Mouse (Mus musculus) heart, postnatal 14 days (tissue): ENCODE measurements around the gene Zfp746. TPM values are rescaled to one million over a fixed set of nuclear protein-coding genes. Genes with fewer than 3 reads are reported as not detected.
"Not testable (repeated sequence)": the region's sequence is repeated elsewhere in the genome, so short reads cannot be mapped to it uniquely, and the experiment has no call there.

ENCODE experiments used
- DNase-seq, 2 experiments: peaks; one replicate each; pipeline ENCODE4 v3.0.0; 2021 to 2022
- intact Hi-C: fragments of 180-260 bp; cut with DNase I; formaldehyde crosslinking; loops from one replicate; pipeline ENCODE4 v1.15.1; 2025
- long read RNA-seq, 2 experiments: library from polyadenylated mRNA; stranded (forward); transcript quantifications; one replicate each; pipeline ENCODE4 v2.0.0; 2021
- total RNA-seq, 2 experiments: library from RNA; stranded (reverse); gene quantifications; 2 replicates each; pipeline ENCODE4 v1.2.3; 2021

Gene Zfp746
- total RNA-seq, result 10 to 100 TPM; 13.9 to 15.1 TPM
- long read RNA-seq, experiment 1, transcript Zfp746-201 (7 exons, 3,651 nt), result major isoform, 9 of 38 reads
- long read RNA-seq, experiment 1, transcript Zfp746-203 (7 exons, 3,648 nt), result major isoform, 9 of 38 reads
- long read RNA-seq, experiment 1, partial matches to known transcripts, result 0 of 38 reads
- long read RNA-seq, experiment 1, other reads (novel, unspliced or antisense), result 20 of 38 reads
- long read RNA-seq, experiment 2, transcript Zfp746-203 (7 exons, 3,648 nt), result major isoform, 14 of 38 reads
- long read RNA-seq, experiment 2, transcript Zfp746-201 (7 exons, 3,651 nt), result minor isoform, 10 of 38 reads
- long read RNA-seq, experiment 2, partial matches to known transcripts, result 2 of 38 reads
- long read RNA-seq, experiment 2, other reads (novel, unspliced or antisense), result 12 of 38 reads

DNA sequence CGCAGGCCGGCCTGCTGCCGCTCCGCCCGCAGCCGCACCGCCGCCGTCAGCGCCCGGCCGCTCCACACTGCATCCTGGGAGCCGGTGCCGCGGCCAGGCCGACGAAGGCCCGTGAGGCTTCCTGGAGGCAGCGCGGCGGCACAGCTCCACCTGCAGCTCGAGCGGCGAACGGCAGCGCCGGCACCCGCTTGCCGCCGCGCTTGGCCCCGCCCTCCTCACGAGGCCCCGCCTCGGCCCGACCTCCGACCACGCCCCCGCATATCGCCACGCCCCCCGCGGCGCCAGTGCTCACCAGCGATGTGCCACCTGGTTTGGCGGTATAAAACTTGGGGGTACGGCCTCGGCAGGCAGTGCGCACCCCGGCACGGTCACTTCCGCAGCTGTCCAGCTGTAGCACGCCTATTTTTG is at the start of gene Zfp746:
Gene Zfp746 (minus strand): TSS at position 123 of the 408 bp plus-strand sequence.
- intact Hi-C loops, result loop anchor here (1.0 to 5.0 kb wide), 2 partner anchors 39 to 165 kb away; partner anchors contain the start of gene Zfp777
- DNase-seq, result peak; percentile 97

- DNase-seq, result peak; percentile 0 to 3
- intact Hi-C loops, result not testable (repeated sequence)
These were observed 34.7 kb upstream of the Zfp746 start for GRCm38 (mm10) chr6:48121092-48121491.

DNA sequence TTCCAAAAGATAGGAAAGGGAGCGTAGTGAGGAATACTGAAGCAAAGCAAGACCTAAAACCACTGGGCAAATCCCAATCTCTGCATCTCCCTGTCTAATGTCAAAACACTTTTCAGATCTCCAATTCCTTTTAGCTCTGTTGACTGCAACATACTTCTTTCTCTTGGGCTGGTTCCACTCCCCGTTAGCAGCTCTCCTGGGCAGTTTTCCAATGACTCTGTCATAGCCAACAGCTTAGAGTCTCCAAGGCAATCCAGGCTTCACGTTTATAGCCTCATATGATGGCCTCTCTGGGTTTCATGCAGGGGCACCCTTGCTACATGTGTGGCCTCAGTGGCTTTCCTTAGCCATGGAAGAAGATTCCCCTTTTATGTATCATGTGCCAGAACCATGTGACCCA is 29.6 kb upstream of the Zfp746 start:
- peak in 1 of 2 experiments; percentile 8 for DNase-seq
- intact Hi-C loops, result no loop called here

GRCm38 (mm10) chr6:48086957-48087715 is 743 bp upstream of the Zfp746 start:
- intact Hi-C loops, result loop anchor here (1.0 to 5.0 kb wide), 2 partner anchors 40 to 166 kb away; partner anchors contain the start of gene Zfp777
- no peak for DNase-seq

- intact Hi-C loops, result loop anchor here (1.0 to 5.0 kb wide), 2 partner anchors 38 to 164 kb away; partner anchors contain the start of gene Zfp777
- peak; percentile 71 to 72 for DNase-seq
These were observed 630 bp downstream of the Zfp746 start for GRCm38 (mm10) chr6:48085521-48086404.

- DNase-seq, result no peak
- intact Hi-C loops, result no loop called here
These were observed 2.6 kb downstream of the Zfp746 start for GRCm38 (mm10) chr6:48083733-48084191.

DNA sequence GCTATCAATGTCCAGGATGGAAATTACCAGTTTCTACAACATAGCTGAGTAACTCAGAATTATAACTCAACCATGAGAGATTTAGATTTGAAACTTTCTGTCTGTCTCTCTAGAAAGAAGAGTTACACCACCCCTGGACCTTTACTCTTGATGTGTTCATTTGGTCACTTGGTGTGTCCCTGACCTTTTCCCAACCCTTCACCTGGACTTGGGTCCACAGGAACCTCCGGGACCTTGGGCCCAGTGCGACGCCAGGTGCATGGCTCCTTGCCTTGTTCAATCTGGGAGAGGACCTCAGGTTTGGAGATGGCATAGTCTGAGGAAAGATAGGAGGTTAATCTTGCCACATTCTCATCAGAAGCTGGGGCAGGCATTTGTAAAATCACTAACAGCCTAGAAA is 4.4 kb downstream of the Zfp746 start:
- DNase-seq, result no peak
- intact Hi-C loops, result no loop called here

DNA sequence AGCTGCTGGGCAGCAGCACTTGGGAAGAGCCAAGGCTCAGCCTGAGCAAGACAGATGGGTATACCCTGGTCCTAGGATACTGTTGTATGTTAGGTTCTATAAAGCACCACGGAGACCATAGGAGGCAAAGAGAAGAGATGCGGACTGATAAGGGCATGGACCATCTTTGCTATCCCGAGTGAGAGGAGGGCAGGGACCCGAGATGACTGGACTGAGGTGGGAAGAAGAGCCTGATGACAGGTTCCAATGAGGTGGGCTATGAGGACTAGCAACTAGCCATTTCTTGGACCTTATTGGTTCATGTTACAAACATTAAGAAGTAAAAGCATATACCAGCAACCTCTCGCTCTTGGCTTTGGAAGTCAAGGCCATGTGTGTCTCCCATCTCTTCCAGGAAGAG is 5.4 kb downstream of the Zfp746 start:
- intact Hi-C loops, result no loop called here
- no peak for DNase-seq

DNA sequence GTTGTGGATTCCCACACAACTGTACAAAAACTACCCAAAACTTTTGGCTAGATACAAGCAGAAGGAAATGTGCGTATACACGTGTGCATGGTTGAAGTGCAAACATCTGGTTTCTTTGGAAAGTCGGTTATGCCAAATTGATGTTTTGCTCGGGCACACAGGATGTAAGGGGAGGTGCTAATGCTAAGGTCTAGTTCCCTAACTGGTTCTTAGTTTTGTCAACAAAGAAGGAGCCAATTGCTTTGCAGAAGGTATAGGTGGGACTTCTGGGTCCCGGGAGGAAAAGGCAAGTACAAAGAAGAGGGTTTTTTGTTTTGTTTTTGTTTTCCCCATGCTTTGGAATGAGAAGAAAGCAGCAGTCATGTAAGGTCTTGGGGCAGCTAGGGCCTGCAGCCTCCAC is 13.1 kb downstream of the Zfp746 start:
- intact Hi-C loops, result no loop called here
- no peak for DNase-seq

GRCm38 (mm10) chr6:48067492-48067891 is 18.9 kb downstream of the Zfp746 start:
- no peak for DNase-seq
- intact Hi-C loops, result no loop called here

- intact Hi-C loops, result no loop called here
These were observed 20.8 kb downstream of the Zfp746 start for GRCm38 (mm10) chr6:48065587-48066075.

GRCm38 (mm10) chr6:48064451-48064850 is 21.9 kb downstream of the Zfp746 start:
- no peak for DNase-seq
- intact Hi-C loops, result no loop called here

More at GRCm38 (mm10) chr6:48065587-48066075, 20.8 kb downstream of the Zfp746 start:
- DNase-seq, result no peak

GRCm38 (mm10) chr6:48063940-48064339 is 22.5 kb downstream of the Zfp746 start:
- DNase-seq, result no peak
- intact Hi-C loops, result no loop called here

DNA sequence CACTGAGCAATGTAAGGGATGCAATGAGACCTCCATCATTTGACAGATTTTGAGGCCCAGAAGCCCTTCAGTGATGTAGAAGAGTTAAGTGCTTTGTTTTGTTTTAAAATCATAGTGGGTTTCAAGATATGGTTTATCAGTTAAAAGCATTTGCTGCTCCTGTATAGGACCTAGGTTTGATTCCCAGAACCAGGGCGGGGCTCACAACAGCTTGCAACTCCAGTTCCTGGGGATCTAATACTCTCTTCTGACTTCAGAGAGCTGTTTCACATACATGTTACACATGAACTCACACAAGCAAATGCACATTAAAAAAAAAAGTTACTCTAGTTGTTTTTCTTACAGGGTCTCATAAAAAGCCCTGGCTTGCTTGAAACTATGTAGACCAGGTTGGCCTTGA is 25.5 kb downstream of the Zfp746 start:
- DNase-seq, result no peak
- intact Hi-C loops, result no loop called here

GRCm38 (mm10) chr6:48060421-48060820 is 26.0 kb downstream of the Zfp746 start:
- intact Hi-C loops, result no loop called here
- DNase-seq, result no peak

DNA sequence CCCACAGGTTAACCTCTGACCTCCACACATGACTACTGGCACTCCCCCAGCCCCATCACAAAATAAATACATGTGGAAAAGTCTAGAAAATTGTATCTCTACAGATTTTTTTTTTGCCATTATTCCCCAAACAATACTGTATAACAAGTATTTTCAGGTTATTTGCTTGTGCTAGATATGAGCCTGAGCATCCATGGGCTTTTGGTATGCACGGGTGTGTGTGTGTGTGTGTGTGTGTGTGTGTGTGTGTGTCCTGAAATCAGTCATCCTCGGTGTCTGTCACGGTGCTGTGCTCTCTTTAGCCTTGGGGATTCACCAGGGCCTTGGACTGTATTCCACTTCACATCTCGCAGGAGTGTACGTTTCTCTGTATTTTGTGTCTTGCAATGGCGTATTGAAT is 34.3 kb downstream of the Zfp746 start:
- intact Hi-C loops, result no loop called here
- DNase-seq, result no peak

GRCm38 (mm10) chr6:48051666-48052065 is 34.7 kb downstream of the Zfp746 start:
- no peak for DNase-seq
- intact Hi-C loops, result no loop called here

GRCm38 (mm10) chr6:48049273-48050065 is 36.9 kb downstream of the Zfp746 start:
- intact Hi-C loops, result loop anchor here (5.0 kb wide), 1 partner anchor 38 kb away; the partner anchor contains the start of gene Zfp746

More at GRCm38 (mm10) chr6:48049273-48050065, 36.9 kb downstream of the Zfp746 start:
- no peak for DNase-seq
